Mouse (Mus musculus): ENCODE data around the gene Hist1h3h. TPM values are rescaled to one million over a fixed set of nuclear protein-coding genes. Genes with fewer than 3 reads are reported as not detected.
"Not testable (repeated sequence)": the region's sequence is repeated elsewhere in the genome, so short reads cannot be mapped to it uniquely, and the experiment has no call there.

Gene Hist1h3h
- polyA plus RNA-seq, 1 experiment from 2014 or later: 4.4 TPM

- peak overlapping the region; percentile 49 for H3K4me3 ChIP-seq (ENCODE audit: low read depth, low read length)
- WGBS (ENCODE audit: insufficient replicate concordance): under 1% methylated on average over 22 of the region's 22 CpGs
- ATAC-seq (replicated peaks; ENCODE audit: insufficient number of reproducible peaks, low FRiP score, low TSS enrichment): no peak
These were observed 2.2 kb upstream of the Hist1h3h start for GRCm38 (mm10) chr13:21715131-21715863.

GRCm38 (mm10) chr13:21715864-21716539 lies 1.5 kb upstream of the Hist1h3h start, which contains the start of the genes Hist1h2bl and Hist1h2ai:
Gene Hist1h2bl, minus strand, starts transcription at chr13:21716143.
Gene Hist1h2ai, plus strand, starts transcription at chr13:21716422.
- Histone ChIP-seq H3K27ac (ENCODE audit: low read depth, low read length) (peak within 1 kb of the TSS; percentile 96), H3K4me1 (ENCODE audit: control insufficient read depth, insufficient read depth, low read length) (peaks cover 11% of the 10 kb centered on the region), H3K4me2 (peak within 1 kb of the TSS; percentile 87), H3K4me3 (ENCODE audit: low read depth, low read length) (peak within 1 kb of the TSS; percentile 49), H3K9ac (ENCODE audit: low read depth, low read length) (peak within 1 kb of the TSS; percentile 85)
- not testable (repeated sequence) for H3K27me3 ChIP-seq (ENCODE audit: control insufficient read depth, insufficient read depth, low read length); H3K9me3 ChIP-seq (replicated peaks; ENCODE audit: control insufficient read depth, low read length); H3K36me3 ChIP-seq (ENCODE audit: control insufficient read depth, insufficient read depth, low read length)
- peak; percentile 90 for ATAC-seq (replicated peaks; ENCODE audit: insufficient number of reproducible peaks, low FRiP score, low TSS enrichment)
- WGBS (ENCODE audit: insufficient replicate concordance): 0% methylated on average over 27 of the region's 50 CpGs

More at GRCm38 (mm10) chr13:21715131-21715863, 2.2 kb upstream of the Hist1h3h start:
- Histone ChIP-seq H3K27me3 (ENCODE audit: control insufficient read depth, insufficient read depth, low read length) (no peaks in the 10 kb centered on the region), H3K4me2 (peak overlapping the region; percentile 87), H3K4me1 (ENCODE audit: control insufficient read depth, insufficient read depth, low read length) (peaks cover 7% of the 10 kb centered on the region), H3K36me3 (ENCODE audit: control insufficient read depth, insufficient read depth, low read length) (no peaks in the 10 kb centered on the region), H3K27ac (ENCODE audit: low read depth, low read length) (peak overlapping the region; percentile 96), H3K9ac (ENCODE audit: low read depth, low read length) (peak overlapping the region; percentile 81), H3K9me3 (replicated peaks; ENCODE audit: control insufficient read depth, low read length) (no peaks in the 10 kb centered on the region)

GRCm38 (mm10) chr13:21716540-21717391 lies 693 bp upstream of the Hist1h3h start:
- H3K27me3 ChIP-seq (ENCODE audit: control insufficient read depth, insufficient read depth, low read length); H3K36me3 ChIP-seq (ENCODE audit: control insufficient read depth, insufficient read depth, low read length); H3K9me3 ChIP-seq (replicated peaks; ENCODE audit: control insufficient read depth, low read length): not testable (repeated sequence)
- peak overlapping the region; percentile 49 for H3K4me3 ChIP-seq (ENCODE audit: low read depth, low read length)
- peaks cover 13% of the 10 kb centered on the region for H3K4me1 ChIP-seq (ENCODE audit: control insufficient read depth, insufficient read depth, low read length)
- 0 out of 2 replicates have a peak, but pooled peaks have one; percentile 6 for ATAC-seq (replicated peaks; ENCODE audit: insufficient number of reproducible peaks, low FRiP score, low TSS enrichment)
- peak overlapping the region; percentile 85 for H3K9ac ChIP-seq (ENCODE audit: low read depth, low read length)
- H3K27ac ChIP-seq (ENCODE audit: low read depth, low read length): peak overlapping the region; percentile 96
- peak overlapping the region; percentile 87 for H3K4me2 ChIP-seq
- WGBS (ENCODE audit: insufficient replicate concordance): under 1% methylated on average over 9 of the region's 38 CpGs

GRCm38 (mm10) chr13:21718381-21719080 lies 1.1 kb downstream of the Hist1h3h start:
- 71% methylated on average over 4 of the region's 4 CpGs for WGBS (ENCODE audit: insufficient replicate concordance)
- H3K4me3 ChIP-seq (ENCODE audit: low read depth, low read length): peak overlapping the region; percentile 32
- H3K4me1 ChIP-seq (ENCODE audit: control insufficient read depth, insufficient read depth, low read length): peaks cover 13% of the 10 kb centered on the region
- H3K4me2 ChIP-seq: peak overlapping the region; percentile 58
- no peak for ATAC-seq (replicated peaks; ENCODE audit: insufficient number of reproducible peaks, low FRiP score, low TSS enrichment)
- H3K27ac ChIP-seq (ENCODE audit: low read depth, low read length): peak overlapping the region; percentile 67
- H3K36me3 ChIP-seq (ENCODE audit: control insufficient read depth, insufficient read depth, low read length): no peaks in the 10 kb centered on the region
- peak overlapping the region; percentile 74 for H3K9ac ChIP-seq (ENCODE audit: low read depth, low read length)
- H3K27me3 ChIP-seq (ENCODE audit: control insufficient read depth, insufficient read depth, low read length): no peaks in the 10 kb centered on the region
- H3K9me3 ChIP-seq (replicated peaks; ENCODE audit: control insufficient read depth, low read length): no peaks in the 10 kb centered on the region

- peak overlapping the region; percentile 71 for H3K9ac ChIP-seq (ENCODE audit: low read depth, low read length)
- H3K4me1 ChIP-seq (ENCODE audit: control insufficient read depth, insufficient read depth, low read length); H3K27me3 ChIP-seq (ENCODE audit: control insufficient read depth, insufficient read depth, low read length); H3K36me3 ChIP-seq (ENCODE audit: control insufficient read depth, insufficient read depth, low read length); H3K9me3 ChIP-seq (replicated peaks; ENCODE audit: control insufficient read depth, low read length): not testable (repeated sequence)
- H3K4me3 ChIP-seq (ENCODE audit: low read depth, low read length): peak overlapping the region; percentile 42
- peak overlapping the region; percentile 68 for H3K4me2 ChIP-seq
- ATAC-seq (replicated peaks; ENCODE audit: insufficient number of reproducible peaks, low FRiP score, low TSS enrichment): peak; percentile 27
- peak overlapping the region; percentile 86 for H3K27ac ChIP-seq (ENCODE audit: low read depth, low read length)
- WGBS (ENCODE audit: insufficient replicate concordance): 3% methylated on average over 21 of the region's 44 CpGs
These were observed 3.8 kb downstream of the Hist1h3h start for GRCm38 (mm10) chr13:21721107-21721756.

GRCm38 (mm10) chr13:21721757-21722372 lies 4.4 kb downstream of the Hist1h3h start, which contains the start of gene Hist1h2bm:
Gene Hist1h2bm, plus strand, starts transcription at chr13:21722044.
- peak within 1 kb of the TSS; percentile 86 for H3K27ac ChIP-seq (ENCODE audit: low read depth, low read length)
- 0% methylated on average over 35 of the region's 37 CpGs for WGBS (ENCODE audit: insufficient replicate concordance)

GRCm38 (mm10) chr13:21722373-21722925 lies 5.0 kb downstream of the Hist1h3h start:
- H3K4me1 ChIP-seq (ENCODE audit: control insufficient read depth, insufficient read depth, low read length): peaks cover 8% of the 10 kb centered on the region
- no peaks in the 10 kb centered on the region for H3K36me3 ChIP-seq (ENCODE audit: control insufficient read depth, insufficient read depth, low read length)
- peak overlapping the region; percentile 68 for H3K4me2 ChIP-seq
- H3K4me3 ChIP-seq (ENCODE audit: low read depth, low read length): peak overlapping the region; percentile 42
- no peaks in the 10 kb centered on the region for H3K9me3 ChIP-seq (replicated peaks; ENCODE audit: control insufficient read depth, low read length)
- H3K27me3 ChIP-seq (ENCODE audit: control insufficient read depth, insufficient read depth, low read length): no peaks in the 10 kb centered on the region
- 6% methylated on average over 10 of the region's 11 CpGs for WGBS (ENCODE audit: insufficient replicate concordance)
- peak; percentile 6; the same call in 1 of the 2 replicates for ATAC-seq (replicated peaks; ENCODE audit: insufficient number of reproducible peaks, low FRiP score, low TSS enrichment)
- H3K9ac ChIP-seq (ENCODE audit: low read depth, low read length): peak overlapping the region; percentile 69
- peak overlapping the region; percentile 86 for H3K27ac ChIP-seq (ENCODE audit: low read depth, low read length)

More at GRCm38 (mm10) chr13:21721757-21722372, 4.4 kb downstream of the Hist1h3h start, which contains the start of gene Hist1h2bm:
- not testable (repeated sequence) for H3K4me1 ChIP-seq (ENCODE audit: control insufficient read depth, insufficient read depth, low read length); H3K27me3 ChIP-seq (ENCODE audit: control insufficient read depth, insufficient read depth, low read length); H3K9me3 ChIP-seq (replicated peaks; ENCODE audit: control insufficient read depth, low read length); H3K36me3 ChIP-seq (ENCODE audit: control insufficient read depth, insufficient read depth, low read length)
- Histone ChIP-seq H3K4me2 (peak within 1 kb of the TSS; percentile 68), H3K9ac (ENCODE audit: low read depth, low read length) (peak within 1 kb of the TSS; percentile 71), H3K4me3 (ENCODE audit: low read depth, low read length) (peak within 1 kb of the TSS; percentile 42)
- ATAC-seq (replicated peaks; ENCODE audit: insufficient number of reproducible peaks, low FRiP score, low TSS enrichment): peak; percentile 94
